Mouse (Mus musculus) testis, adult 2 months (tissue): ENCODE data around the gene Zfp36l1.

Experiments
- CTCF ChIP-seq: fragments of 200-500 bp; IDR thresholded peaks from 2 replicates; pipeline ENCODE4 v1.5.1; 2012; ENCODE audit warnings: low read depth, mild to moderate bottlenecking, inconsistent platforms, low read length, moderate library complexity; ENCODE audit not compliant: control insufficient read depth, insufficient read depth, insufficient replicate concordance
- POLR2A ChIP-seq: fragments of 200-500 bp; IDR thresholded peaks from 2 replicates; pipeline ENCODE4 v1.6.1; 2012; ENCODE audit warnings: low read depth, mild to moderate bottlenecking, inconsistent platforms, low read length, moderate library complexity; ENCODE audit not compliant: control insufficient read depth

DNA sequence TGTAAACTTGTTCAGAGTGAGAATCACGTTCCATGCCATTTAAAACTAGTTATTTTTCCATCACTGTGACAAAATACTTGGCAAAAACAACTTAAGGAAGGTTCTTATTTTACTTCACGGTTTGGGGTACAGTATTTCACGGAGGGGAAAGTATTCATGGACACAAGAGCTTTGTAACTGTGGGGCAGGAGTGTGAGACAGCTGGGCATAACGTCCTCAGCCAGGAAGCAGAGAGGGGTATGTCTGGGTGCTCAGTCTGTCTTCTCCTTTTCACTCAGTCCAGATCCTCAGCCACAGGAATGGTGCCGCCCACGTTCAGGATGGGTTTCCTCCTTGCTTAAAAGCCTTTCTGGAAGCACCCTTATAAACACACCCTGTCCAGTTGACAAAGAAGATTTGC, 16.1 kb downstream of the Zfp36l1 start:
- no peak for TF ChIP-seq CTCF
- TF ChIP-seq POLR2A, result no peak
